Mouse (Mus musculus): Measurements from ENCODE around the gene Uri1.

DNA sequence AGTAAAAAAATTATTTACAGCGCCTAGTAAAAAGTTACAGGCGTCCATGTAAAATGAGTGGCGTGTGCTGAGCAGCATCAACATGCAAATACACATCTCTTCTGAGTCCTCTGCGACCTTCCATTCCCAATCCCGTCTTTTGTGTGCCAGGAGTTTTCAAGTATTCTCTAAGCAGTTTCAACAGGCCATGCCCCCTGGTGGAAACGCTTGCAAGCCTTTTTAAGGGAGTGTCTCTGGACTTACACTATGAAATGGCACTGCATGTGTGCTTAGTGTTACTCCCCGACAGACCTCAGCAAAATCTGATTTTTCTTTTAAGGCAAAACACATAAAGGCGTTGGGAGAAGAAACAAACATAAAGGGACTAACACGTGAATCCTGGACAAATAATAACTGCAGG, 50.8 kb downstream of the Uri1 start:
- TF ChIP-seq CTCF (IDR thresholded peaks at IDR 0.05; ENCODE audit: borderline replicate concordance, insufficient read depth, low read length) = no peak
- no peak for TF ChIP-seq POLR2A (IDR thresholded peaks at IDR 0.05; ENCODE audit: low read depth, low read length)
